Mouse (Mus musculus) forelimb bud, embryonic 11.5 days (tissue): Measurements from ENCODE around the gene Gm17662.

Experiments
- DNase-seq: peaks from one replicate; pipeline ENCODE4 v3.0.0-alpha.2; 2012; ENCODE audit warnings: low read depth, low spot score

Gene Gm17662

GRCm38 (mm10) chr4:104857029-104857428 lies at the start of gene Gm17662:
Gene Gm17662 (plus strand): TSS chr4:104857329.
- DNase-seq: no peak

GRCm38 (mm10) chr4:104810710-104811286 lies 46.3 kb upstream of the Gm17662 start:
- DNase-seq: no peak

- no peak for DNase-seq
Measured at GRCm38 (mm10) chr4:104813617-104814016, 43.5 kb upstream of the Gm17662 start.

GRCm38 (mm10) chr4:104816519-104817232 lies 40.5 kb upstream of the Gm17662 start:
- no peak for DNase-seq

- DNase-seq: no peak
Measured at GRCm38 (mm10) chr4:104817509-104817908, 39.6 kb upstream of the Gm17662 start.

- no peak for DNase-seq
Measured at GRCm38 (mm10) chr4:104818986-104819385, 38.1 kb upstream of the Gm17662 start.

GRCm38 (mm10) chr4:104819891-104820290 lies 37.2 kb upstream of the Gm17662 start:
- no peak for DNase-seq

GRCm38 (mm10) chr4:104823597-104824101 lies 33.5 kb upstream of the Gm17662 start:
- DNase-seq: no peak

- no peak for DNase-seq
Measured at GRCm38 (mm10) chr4:104824381-104825077, 32.6 kb upstream of the Gm17662 start.

GRCm38 (mm10) chr4:104828939-104829338 lies 28.2 kb upstream of the Gm17662 start:
- no peak for DNase-seq

- DNase-seq: no peak
Measured at GRCm38 (mm10) chr4:104835096-104835495, 22.0 kb upstream of the Gm17662 start.

GRCm38 (mm10) chr4:104838342-104838741 lies 18.8 kb upstream of the Gm17662 start:
- no peak for DNase-seq

- no peak for DNase-seq
Measured at GRCm38 (mm10) chr4:104842204-104842603, 14.9 kb upstream of the Gm17662 start.

GRCm38 (mm10) chr4:104843546-104843945 lies 13.6 kb upstream of the Gm17662 start:
- DNase-seq: no peak

- no peak for DNase-seq
Measured at GRCm38 (mm10) chr4:104855216-104855615, 1.9 kb upstream of the Gm17662 start.

GRCm38 (mm10) chr4:104857823-104858222 lies 694 bp downstream of the Gm17662 start:
- no peak for DNase-seq

- DNase-seq: no peak
Measured at GRCm38 (mm10) chr4:104861241-104861640, 4.1 kb downstream of the Gm17662 start.

GRCm38 (mm10) chr4:104864397-104864796 lies 7.3 kb downstream of the Gm17662 start:
- no peak for DNase-seq

- DNase-seq: no peak
Measured at GRCm38 (mm10) chr4:104869581-104869980, 12.5 kb downstream of the Gm17662 start.

- no peak for DNase-seq
Measured at GRCm38 (mm10) chr4:104870196-104870595, 13.1 kb downstream of the Gm17662 start.

GRCm38 (mm10) chr4:104875832-104876231 lies 18.7 kb downstream of the Gm17662 start:
- DNase-seq: no peak

- DNase-seq: no peak
Measured at GRCm38 (mm10) chr4:104876323-104876722, 19.2 kb downstream of the Gm17662 start, which contains the start of gene C8a. Gene C8a (minus strand): TSS chr4:104876398.
